Mouse (Mus musculus) gastrocnemius, adult 2 months (tissue): ENCODE data around the gene Col6a5. TPM values are rescaled to one million over a fixed set of nuclear protein-coding genes. Genes with fewer than 3 reads are reported as not detected.
"Not testable (repeated sequence)": the region's sequence is repeated elsewhere in the genome, so short reads cannot be mapped to it uniquely, and the experiment has no call there.

ENCODE experiments used
- DNase-seq: peaks from one replicate; pipeline ENCODE4 v3.0.0; 2022
- H3K27ac ChIP-seq: fragments of 200-600 bp; 2 replicates; pipeline ENCODE4 v1.8.1; 2022; ENCODE audit warnings: mild to moderate bottlenecking
- H3K4me3 ChIP-seq: fragments of 200-600 bp; 2 replicates; pipeline ENCODE4 v1.8.1; 2022; ENCODE audit warnings: mild to moderate bottlenecking, moderate library complexity
- CTCF ChIP-seq: fragments of 200-600 bp; IDR thresholded peaks from 2 replicates; pipeline ENCODE4 v1.8.1; 2022; ENCODE audit warnings: antibody characterized with exemption, mild to moderate bottlenecking, moderate library complexity
- intact Hi-C: fragments of 180-260 bp; cut with DNase I; formaldehyde crosslinking; loops from one replicate; pipeline ENCODE4 v1.15.1; 2025
- total RNA-seq, 2 experiments: library from RNA; stranded (reverse); gene quantifications; 2 replicates each; pipeline ENCODE4 v1.2.3; 2021

The Col6a5 gene
- total RNA-seq, 2 experiments from 2014 or later = 0.08 to 0.10 TPM

DNA sequence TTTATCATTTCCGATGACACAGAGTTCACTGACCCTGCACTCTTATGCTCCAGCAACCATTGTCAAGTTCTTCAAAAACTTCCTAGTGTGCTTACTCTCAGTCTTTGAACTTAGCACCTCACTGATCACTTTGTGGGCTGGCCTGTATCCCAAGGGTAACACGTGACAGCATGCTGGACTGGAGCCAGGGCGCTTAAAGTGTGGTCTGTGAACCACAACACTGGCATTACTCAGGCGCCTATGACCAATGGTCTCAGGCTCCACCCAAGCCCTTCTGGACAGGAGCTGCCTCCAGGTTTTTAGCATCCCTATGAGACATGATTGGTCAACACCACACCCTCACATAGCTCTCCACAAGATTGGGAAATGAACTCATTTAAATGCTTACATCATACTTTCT, 79.7 kb downstream of the Col6a5 start:
- H3K27ac ChIP-seq = no peak overlapping the region
- TF ChIP-seq CTCF = no peak
- H3K4me3 ChIP-seq = no peak overlapping the region
- intact Hi-C loops = no loop called here
- DNase-seq = peak; percentile 41

DNA sequence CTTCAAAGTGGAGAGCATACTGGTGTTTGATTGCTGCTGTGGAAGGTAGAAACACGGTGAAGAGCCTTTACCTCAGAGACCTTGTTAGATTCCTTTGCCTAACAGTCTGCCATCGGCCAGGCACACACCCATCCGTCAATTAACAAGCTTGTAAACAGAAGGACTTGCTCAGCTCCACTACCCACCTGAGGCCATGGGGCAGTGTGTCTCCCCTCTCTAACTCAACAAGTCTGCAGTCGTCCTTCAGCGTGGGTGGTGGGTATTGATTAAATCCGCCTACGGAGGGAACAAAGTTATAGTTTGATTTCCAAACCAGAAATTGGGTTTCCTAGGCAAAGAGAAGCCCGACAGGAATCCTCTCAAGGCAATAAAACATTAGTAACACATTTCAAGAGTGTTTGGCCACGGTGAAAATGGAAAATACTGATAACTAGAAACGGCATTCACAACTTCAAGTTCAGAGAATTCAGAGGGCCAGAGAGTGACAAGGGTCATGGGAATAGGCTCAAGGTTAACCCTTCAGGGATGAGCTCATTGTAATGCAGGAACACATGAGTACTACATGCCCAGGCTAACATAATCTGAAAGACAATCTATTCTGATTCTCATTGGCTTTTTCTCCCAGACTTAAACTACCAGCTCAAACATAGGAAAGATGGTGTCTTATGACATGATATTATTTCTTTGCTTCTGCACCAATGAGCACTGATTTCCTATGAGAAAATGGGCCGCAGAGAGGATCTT, 81.9 kb downstream of the Col6a5 start:
- intact Hi-C loops = no loop called here
- H3K27ac ChIP-seq = no peak overlapping the region
- H3K4me3 ChIP-seq = no peak overlapping the region
- TF ChIP-seq CTCF = no peak
- no peak for DNase-seq

DNA sequence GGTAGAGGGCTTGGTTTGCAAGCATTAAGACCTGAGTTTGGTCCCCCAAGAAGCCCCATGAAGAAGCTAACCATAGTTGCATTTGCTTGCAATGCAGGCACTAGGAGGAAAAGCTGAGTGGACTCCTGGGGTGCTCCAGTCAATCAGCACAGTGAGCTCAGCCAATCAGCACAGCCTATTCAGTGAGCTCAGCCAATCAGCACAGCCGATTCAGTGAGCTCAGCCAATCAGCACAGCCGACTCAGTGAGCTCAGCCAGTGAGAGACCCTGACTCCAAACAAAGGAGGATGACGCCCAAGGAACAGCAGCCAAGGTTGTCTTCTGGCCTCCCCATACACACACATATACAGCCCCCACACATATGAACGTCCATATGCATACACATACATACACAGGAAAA, 84.3 kb downstream of the Col6a5 start:
- TF ChIP-seq CTCF = no peak
- Histone ChIP-seq H3K4me3 (no peak overlapping the region), H3K27ac (no peak overlapping the region)
- no peak for DNase-seq
- intact Hi-C loops = no loop called here

DNA sequence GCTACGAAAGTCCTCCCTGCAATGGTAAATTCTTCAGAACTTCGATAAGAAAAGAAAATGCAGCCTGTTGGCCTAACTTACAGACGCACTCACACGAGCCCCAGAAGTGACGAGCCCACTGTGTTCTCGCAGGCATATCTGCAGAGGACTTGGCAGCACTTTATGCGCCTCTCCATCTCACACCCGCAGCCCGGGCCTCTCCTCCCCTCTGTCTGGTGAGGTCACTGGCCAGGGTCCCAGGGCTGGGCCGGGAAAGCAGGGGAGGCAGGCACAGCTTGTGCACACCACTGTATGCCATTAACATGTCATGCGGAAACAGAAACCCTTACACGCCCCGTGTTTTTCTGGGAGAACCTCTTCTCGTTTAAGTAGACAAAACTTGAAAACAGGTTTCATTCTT, 88.8 kb downstream of the Col6a5 start:
- Histone ChIP-seq H3K4me3 (no peak overlapping the region), H3K27ac (no peak overlapping the region)
- DNase-seq = peak; percentile 63
- intact Hi-C loops = no loop called here
- no peak for TF ChIP-seq CTCF

DNA sequence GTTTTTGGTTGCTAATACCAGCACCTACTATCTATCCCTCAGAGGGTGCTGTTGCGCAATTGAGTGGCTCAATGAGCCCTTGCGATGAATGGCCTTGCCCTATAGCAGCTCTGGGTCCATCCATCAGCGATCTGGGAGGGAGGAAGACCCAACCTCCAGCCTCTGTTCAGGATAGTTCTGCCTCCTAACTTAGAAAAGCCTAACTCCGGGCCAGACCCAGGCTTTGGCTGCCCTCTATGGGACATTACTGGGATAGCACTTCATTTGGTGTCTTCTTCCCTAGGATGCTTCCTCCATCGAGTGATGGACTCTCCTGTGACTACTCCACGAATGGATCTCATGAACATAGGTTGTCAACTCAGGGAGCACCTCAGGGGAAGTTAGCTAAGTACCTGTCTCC, 102.7 kb downstream of the Col6a5 start:
- intact Hi-C loops = loop anchor here (1.0 kb wide), 1 partner anchor 163 kb away; no protein-coding TSS in a partner anchor
- Histone ChIP-seq H3K4me3 (no peak overlapping the region), H3K27ac (no peak overlapping the region)
- peak; percentile 86 for TF ChIP-seq CTCF
- DNase-seq = peak; percentile 59

DNA sequence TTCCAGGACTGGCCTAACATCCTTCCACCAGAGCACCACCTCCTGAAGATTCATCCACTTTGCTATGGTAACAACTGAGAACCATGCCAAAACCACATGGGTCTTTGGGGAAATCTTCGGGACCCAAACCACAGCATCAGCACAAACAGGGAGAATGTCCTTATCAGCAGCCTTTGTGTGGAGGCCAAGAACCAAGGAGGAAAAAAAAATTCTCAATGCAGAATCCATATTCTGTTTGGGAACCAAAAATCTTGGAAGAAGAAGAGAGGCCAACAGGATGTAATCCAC, 107.7 kb downstream of the Col6a5 start:
- Histone ChIP-seq H3K27ac (no peak overlapping the region), H3K4me3 (no peak overlapping the region)
- intact Hi-C loops = no loop called here
- no peak for DNase-seq
- TF ChIP-seq CTCF = no peak

DNA sequence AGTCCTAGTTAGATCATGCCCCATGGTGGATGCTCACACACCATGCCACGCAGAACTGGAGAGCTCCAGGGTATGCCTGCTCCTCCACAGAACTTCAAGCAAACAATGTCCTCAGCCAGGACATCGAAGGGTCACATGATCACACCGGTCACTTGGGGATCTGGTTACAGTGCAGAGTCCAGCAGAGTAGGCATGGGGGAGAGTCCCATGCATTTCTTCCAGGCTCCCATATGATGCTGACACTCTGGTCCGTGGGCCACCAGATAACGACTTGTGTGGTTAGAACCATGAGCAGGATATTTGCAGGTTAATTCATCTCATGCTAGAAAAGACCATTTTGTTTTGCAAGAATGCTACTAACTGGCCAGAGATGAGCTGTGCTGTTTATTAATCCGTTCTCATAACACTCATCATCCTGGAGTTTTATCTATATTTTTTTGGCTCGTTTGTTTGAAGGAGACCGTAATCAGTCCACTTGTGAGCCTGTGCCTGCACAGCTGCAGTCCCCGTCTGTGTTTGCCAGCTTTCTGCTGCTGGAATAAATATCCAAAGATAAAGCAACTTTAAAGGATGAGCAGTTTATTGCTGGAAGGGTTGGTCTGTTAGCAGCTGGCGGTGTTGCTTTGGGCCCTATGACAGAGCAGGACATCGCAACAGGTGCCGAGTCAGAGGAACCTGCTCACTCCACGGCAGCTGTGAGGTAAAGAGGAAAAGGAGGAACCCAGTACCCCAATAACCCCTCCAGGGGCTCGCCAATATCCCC, 108.2 kb downstream of the Col6a5 start:
- intact Hi-C loops = no loop called here

DNA sequence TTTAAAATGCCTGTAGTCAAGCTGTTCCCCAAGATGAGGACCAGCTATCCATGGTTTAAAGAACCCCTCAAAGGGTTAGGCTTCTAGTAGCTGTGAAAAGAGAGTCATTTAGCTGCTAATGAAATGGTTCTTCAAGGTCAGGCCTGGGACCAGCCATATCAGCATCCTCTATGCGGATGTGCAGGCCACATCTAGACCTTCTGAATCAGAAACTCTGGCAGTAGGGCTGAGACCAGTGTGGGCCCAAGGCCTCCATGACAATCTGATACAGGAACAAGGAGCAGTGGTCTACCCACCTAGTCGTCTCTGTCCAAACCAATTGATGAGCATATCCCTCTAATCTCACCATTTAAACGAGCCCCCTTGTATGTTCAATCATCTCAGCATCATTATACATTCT, 109.4 kb downstream of the Col6a5 start:
- no peak overlapping the region for H3K27ac ChIP-seq
- intact Hi-C loops = no loop called here
- TF ChIP-seq CTCF = no peak

More for the DNA sequence above, 108.2 kb downstream of the Col6a5 start:
- Histone ChIP-seq H3K4me3 (no peak overlapping the region), H3K27ac (no peak overlapping the region)
- DNase-seq = peak; percentile 31
- no peak for TF ChIP-seq CTCF

DNA sequence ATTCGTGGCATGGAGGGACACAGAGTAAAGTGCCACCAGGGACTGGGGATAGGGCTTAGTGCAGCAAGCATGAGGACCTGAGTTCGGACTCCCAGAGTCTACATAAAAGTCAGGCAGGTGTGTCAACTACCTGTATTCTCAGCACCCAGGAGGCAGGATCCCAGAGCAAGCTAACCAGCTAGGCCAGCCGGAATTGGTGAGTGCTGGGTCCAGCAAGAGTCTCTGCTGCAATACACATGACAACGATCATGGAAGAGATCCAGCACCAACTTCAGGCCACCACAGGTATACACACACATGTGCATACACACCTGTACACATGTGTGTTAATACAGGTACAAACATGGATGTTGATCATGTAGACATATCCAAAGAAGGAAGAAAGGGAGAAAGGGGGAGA, 112.0 kb downstream of the Col6a5 start:
- DNase-seq = no peak
- Histone ChIP-seq H3K4me3 (no peak overlapping the region), H3K27ac (no peak overlapping the region)
- intact Hi-C loops = no loop called here
- TF ChIP-seq CTCF = no peak

More for the DNA sequence above, 109.4 kb downstream of the Col6a5 start:
- no peak overlapping the region for H3K4me3 ChIP-seq
- no peak for DNase-seq

DNA sequence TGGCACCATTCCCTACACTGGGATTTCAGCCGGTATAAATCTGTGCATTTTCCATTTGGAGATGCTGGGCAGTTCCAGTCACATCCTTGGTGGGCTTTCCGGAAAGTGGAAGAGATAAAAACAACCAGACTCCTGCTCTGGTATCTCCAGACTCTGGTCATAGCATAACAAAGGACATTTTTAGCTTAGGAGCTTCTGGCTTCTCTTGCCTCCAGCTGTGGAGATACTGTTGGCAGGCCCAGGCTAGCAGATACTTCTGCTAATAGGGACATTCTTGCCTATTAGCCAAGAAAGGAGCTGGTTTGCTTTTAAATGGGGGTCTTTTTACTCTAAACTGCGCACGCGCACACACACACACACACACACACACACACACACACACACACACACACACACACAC, 113.2 kb downstream of the Col6a5 start:
- intact Hi-C loops = no loop called here
- no peak for TF ChIP-seq CTCF
- DNase-seq = peak; percentile 19
- Histone ChIP-seq H3K4me3 (no peak overlapping the region), H3K27ac (no peak overlapping the region)

DNA sequence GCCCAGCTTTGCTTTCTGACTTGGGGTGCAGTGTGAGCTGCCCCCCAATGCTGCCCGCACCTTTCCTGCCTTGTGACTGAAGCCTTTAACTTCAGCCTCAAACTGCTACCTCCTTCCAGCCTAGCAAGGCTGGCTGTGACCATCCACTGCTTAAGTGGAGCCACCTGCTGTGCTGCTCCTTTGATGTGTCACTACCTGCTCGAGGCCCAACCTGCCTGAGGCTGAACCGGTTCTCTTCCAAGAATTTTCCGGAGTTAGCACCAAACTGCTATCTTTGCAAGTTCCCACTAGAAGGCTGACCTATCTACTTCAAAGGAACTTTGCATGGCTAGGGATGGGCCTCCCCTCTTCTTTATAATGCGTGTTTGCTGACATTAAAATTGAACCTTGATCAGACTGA, 119.1 kb downstream of the Col6a5 start:
- intact Hi-C loops, H3K27ac ChIP-seq, H3K4me3 ChIP-seq, DNase-seq: not testable (repeated sequence)

DNA sequence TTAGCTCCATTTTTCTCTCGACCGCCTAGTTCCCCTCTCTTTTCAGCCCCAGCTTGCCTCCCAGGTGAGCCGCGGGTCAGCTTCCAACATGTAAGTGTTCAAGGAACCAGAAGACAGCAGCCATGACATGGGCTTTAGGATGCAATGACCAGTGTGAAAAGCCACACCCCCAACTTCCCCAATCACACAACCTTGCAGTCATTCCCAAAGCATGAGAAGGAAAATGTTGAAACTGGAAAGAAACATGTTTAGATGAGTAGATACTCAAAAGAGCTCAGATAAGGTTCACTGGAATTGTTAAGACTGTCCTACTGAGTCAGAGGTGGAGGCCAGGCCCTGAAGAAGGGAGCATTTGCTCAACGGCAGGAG, 121.3 kb downstream of the Col6a5 start:
- TF ChIP-seq CTCF = no peak
- H3K27ac ChIP-seq = no peak overlapping the region
- DNase-seq = no peak
- intact Hi-C loops = no loop called here
- H3K4me3 ChIP-seq = no peak overlapping the region

DNA sequence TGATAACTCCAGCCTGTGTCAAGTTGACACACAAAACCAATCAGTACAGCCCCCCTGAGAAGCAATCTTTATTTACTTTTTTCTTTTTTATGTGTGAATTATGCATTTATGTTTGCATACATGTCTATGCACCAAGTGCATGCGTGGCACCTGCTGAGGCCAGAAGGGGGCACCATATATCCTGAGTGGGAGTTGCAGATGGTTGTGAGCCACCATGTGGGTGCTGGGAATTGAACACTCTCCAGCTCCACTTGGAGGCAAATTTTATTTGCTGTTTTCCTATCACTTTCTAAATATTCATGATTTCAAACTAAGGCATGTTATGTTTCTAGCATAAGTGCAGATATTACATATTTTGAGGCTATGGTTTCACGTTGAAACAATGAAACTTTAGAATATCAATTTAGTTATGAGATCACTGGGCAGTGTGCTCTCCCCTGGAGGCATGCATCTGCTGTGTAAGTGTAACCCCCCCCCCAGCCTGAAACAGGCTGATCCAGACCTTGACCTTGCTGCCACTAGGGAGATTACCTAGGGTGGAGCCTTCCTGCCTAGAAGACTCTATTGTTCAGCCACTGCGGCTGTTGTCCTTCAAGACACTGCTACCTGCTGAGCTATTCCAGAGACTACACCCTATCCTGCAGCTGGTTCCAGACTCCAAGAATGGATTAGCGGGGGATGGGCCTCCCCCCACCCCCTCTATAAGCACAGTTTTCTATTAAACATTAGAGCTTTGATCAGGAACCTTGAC, 121.9 kb downstream of the Col6a5 start:
- no peak for TF ChIP-seq CTCF
- DNase-seq = no peak
- H3K4me3 ChIP-seq = no peak overlapping the region
- H3K27ac ChIP-seq = no peak overlapping the region
- intact Hi-C loops = no loop called here
